Mouse (Mus musculus) forebrain, postnatal 0 days (tissue): ENCODE data around the gene Rabep2. TPM values are rescaled to one million over a fixed set of nuclear protein-coding genes. Genes with fewer than 3 reads are reported as not detected.
"Not testable (repeated sequence)": the region's sequence is repeated elsewhere in the genome, so short reads cannot be mapped to it uniquely, and the experiment has no call there.

Source experiments
- ATAC-seq: fragments of 200-750 bp; cut with Nextera tagmentation; 2 replicates; pipeline ENCODE4 v1.8.0; 2017; ENCODE audit warnings: mild to moderate bottlenecking, moderate library complexity
- DNase-seq: peaks from one replicate; pipeline ENCODE4 v3.0.0-alpha.2; 2015
- H3K27ac ChIP-seq: fragments of 300-500 bp; sonication (generic); 2 replicates; pipeline ENCODE4 v1.5.1; 2014; ENCODE audit warnings: low read depth, mild to moderate bottlenecking, antibody characterized with exemption, low read length, moderate library complexity, mixed read lengths
- H3K27me3 ChIP-seq: fragments of 300-500 bp; sonication (generic); 2 replicates; pipeline ENCODE4 v1.6.1; 2014; ENCODE audit warnings: mild to moderate bottlenecking, low read length, mixed read lengths; ENCODE audit not compliant: insufficient read depth
- H3K36me3 ChIP-seq: fragments of 300-500 bp; sonication (generic); 2 replicates; pipeline ENCODE4 v1.6.1; 2014; ENCODE audit warnings: mild to moderate bottlenecking, moderate library complexity; ENCODE audit not compliant: insufficient read depth
- H3K4me1 ChIP-seq: fragments of 300-500 bp; sonication (generic); 2 replicates; pipeline ENCODE4 v1.6.1; 2014; ENCODE audit warnings: antibody characterized with exemption; ENCODE audit not compliant: insufficient read depth
- H3K4me2 ChIP-seq: fragments of 300-500 bp; sonication (generic); 2 replicates; pipeline ENCODE4 v1.6.1; 2014; ENCODE audit warnings: low read depth, mild to moderate bottlenecking, moderate library complexity
- H3K4me3 ChIP-seq: fragments of 300-500 bp; sonication (generic); 2 replicates; pipeline ENCODE4 v1.5.1; 2014; ENCODE audit warnings: low read depth, low read length, mixed read lengths
- H3K9ac ChIP-seq: fragments of 300-500 bp; sonication (generic); 2 replicates; pipeline ENCODE4 v1.6.1; 2014; ENCODE audit warnings: mild to moderate bottlenecking
- H3K9me3 ChIP-seq: fragments of 300-500 bp; sonication (generic); 2 replicates; pipeline ENCODE4 v1.6.1; 2016; ENCODE audit warnings: low read length
- CTCF ChIP-seq: sonication (generic); IDR thresholded peaks from 2 replicates; pipeline ENCODE4 v1.5.1; 2016; ENCODE audit warnings: antibody characterized with exemption, control low read depth, low read depth
- WGBS: fragments of 180-500 bp; shearing (Covaris S2); extraction: QIAGEN DNeasy Blood & Tissue Kit; methylation state at CpG from one replicate; pipeline ENCODE4 v1.1.7; 2014; 5-methylcytosine and 5-hydroxymethylcytosine counted together
- polyA plus RNA-seq: library from polyadenylated mRNA; unstranded; fragments of >200 nt; fragmentation: Nextera tagmentation; extraction: Ambion mirVana; gene quantifications from 2 replicates; pipeline ENCODE4 v1.2.1, GENCODE M21; 2015
- total RNA-seq: library from RNA; depleted of rRNA; stranded (reverse); fragments of >200 nt; gene quantifications from 2 replicates; pipeline ENCODE4 v1.2.3, GENCODE M21; 2014

The Rabep2 gene
- total and polyA plus RNA-seq, 2 experiments from 2014 or later, result 19.3 to 26.1 TPM

- DNase-seq (no peak), ATAC-seq (no peak)
- Histone ChIP-seq H3K4me2 (peak overlapping the region; percentile 95), H3K4me3 (peak overlapping the region; percentile 84), H3K9me3 (no peaks in the 10 kb centered on the region), H3K36me3 (peaks cover 33% of the 10 kb centered on the region), H3K4me1 (peaks cover 14% of the 10 kb centered on the region; the same call in 1 of the 2 replicates), H3K9ac (peak overlapping the region; percentile 92), H3K27ac (peak overlapping the region; percentile 94), H3K27me3 (no peaks in the 10 kb centered on the region)
- WGBS, result under 1% methylated on average over 27 of the region's 27 CpGs
- TF ChIP-seq CTCF, result no peak
Measured at GRCm38 (mm10) chr7:126474486-126474955, 46.0 kb downstream of the Rabep2 start.

DNA sequence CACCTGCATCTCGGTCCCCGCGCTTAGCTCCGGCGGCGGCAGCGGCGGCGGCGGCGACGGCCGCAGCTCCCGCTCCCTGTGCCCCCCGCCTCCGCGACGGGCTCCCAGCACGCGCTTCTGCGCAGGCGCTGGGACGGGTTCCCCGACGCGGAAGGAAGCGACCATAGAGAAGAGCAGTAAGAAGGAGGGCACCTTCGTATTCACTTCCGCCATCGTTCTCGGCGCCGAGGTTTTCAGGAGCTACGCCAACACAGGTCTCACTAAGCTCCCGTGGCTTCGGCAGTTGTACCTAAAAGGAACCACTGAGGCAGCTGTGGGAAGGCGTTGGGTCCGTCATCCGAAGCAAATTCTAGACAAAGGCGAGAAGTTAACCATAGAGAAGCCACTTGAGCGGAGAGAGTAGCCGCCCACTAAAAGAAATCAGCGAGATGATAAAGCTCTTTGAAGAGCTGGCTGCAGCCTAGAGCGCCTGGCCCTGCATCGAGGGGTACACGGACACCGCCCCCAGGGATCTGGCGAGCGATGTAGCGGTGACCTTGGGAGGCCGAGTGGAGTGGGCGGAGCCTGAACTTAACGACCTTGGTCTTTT lies 46.5 kb downstream of the Rabep2 start, which contains the start of gene Sh2b1:
Gene Sh2b1, minus strand, starts transcription at position 432 of the 589 bp plus-strand sequence.
- peak; percentile 97 for ATAC-seq
- H3K9ac ChIP-seq, result peak within 1 kb of the TSS; percentile 92
- peaks cover 28% of the 10 kb centered on the region for H3K36me3 ChIP-seq
- peak within 1 kb of the TSS; percentile 84 for H3K4me3 ChIP-seq
- H3K4me2 ChIP-seq, result peak within 1 kb of the TSS; percentile 95
- TF ChIP-seq CTCF, result peak; percentile 53
- H3K9me3 ChIP-seq, result no peaks in the 10 kb centered on the region
- H3K4me1 ChIP-seq, result peaks cover 14% of the 10 kb centered on the region; the same call in 1 of the 2 replicates
- peak; percentile 98 for DNase-seq
- 3% methylated on average over 53 of the region's 53 CpGs for WGBS
- H3K27ac ChIP-seq, result peak within 1 kb of the TSS; percentile 94
- no peaks in the 10 kb centered on the region for H3K27me3 ChIP-seq

GRCm38 (mm10) chr7:126481699-126482098 lies 53.1 kb downstream of the Rabep2 start:
- Histone ChIP-seq H3K4me3 (no peak overlapping the region), H3K27ac (no peak overlapping the region), H3K4me1 (no peaks in the 10 kb centered on the region), H3K36me3 (no peaks in the 10 kb centered on the region), H3K4me2 (no peak overlapping the region), H3K9me3 (no peaks in the 10 kb centered on the region), H3K9ac (no peak overlapping the region), H3K27me3 (no peaks in the 10 kb centered on the region)
- peak; percentile 72 for TF ChIP-seq CTCF
- WGBS, result 24% methylated on average over 5 of the region's 5 CpGs
- no peak for ATAC-seq
- no peak for DNase-seq

DNA sequence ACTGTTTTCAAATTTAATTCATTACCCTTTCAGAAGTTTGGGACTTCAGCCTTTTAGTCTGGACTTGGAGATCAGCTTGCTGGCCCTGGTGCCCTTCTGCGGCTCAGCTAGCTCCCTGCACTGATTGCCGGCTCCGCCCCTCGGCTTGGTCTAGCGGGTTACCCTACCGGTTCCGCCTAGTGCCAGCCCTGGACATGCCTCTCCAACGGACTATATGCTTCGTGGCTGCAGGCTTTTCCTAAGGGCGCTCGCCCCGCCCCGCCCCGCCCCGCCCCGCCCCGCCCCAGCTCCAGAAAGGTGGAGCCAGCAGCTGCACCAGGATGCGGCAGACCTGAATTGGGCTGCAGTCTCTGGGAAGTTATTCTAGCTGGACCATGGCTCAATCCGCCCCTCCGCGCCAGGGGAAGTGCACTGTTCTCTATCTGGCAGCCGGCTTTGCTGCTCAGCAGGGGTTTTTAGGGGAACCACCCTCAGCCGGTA lies 53.9 kb downstream of the Rabep2 start:
- Histone ChIP-seq H3K4me3 (peak overlapping the region; percentile 32), H3K27me3 (no peaks in the 10 kb centered on the region), H3K4me2 (peak overlapping the region; percentile 60), H3K9ac (peak overlapping the region; percentile 43), H3K4me1 (no peaks in the 10 kb centered on the region), H3K9me3 (no peaks in the 10 kb centered on the region), H3K27ac (no peak overlapping the region), H3K36me3 (no peaks in the 10 kb centered on the region)
- WGBS, result 0% methylated on average over 23 of the region's 23 CpGs
- TF ChIP-seq CTCF, result no peak
- DNase-seq (no peak), ATAC-seq (no peak)

- WGBS, result 2% methylated on average over 32 of the region's 32 CpGs
- peak within 1 kb of the TSS; percentile 87 for H3K4me2 ChIP-seq
- ATAC-seq (peak; percentile 98), DNase-seq (peak; percentile 97)
- peak within 1 kb of the TSS; percentile 54 for H3K4me3 ChIP-seq
- H3K27ac ChIP-seq, result peak within 1 kb of the TSS; percentile 76
- peaks cover 33% of the 10 kb centered on the region for H3K36me3 ChIP-seq
- H3K27me3 ChIP-seq, result no peaks in the 10 kb centered on the region
- no peaks in the 10 kb centered on the region for H3K9me3 ChIP-seq
- H3K9ac ChIP-seq, result peak within 1 kb of the TSS; percentile 67
- H3K4me1 ChIP-seq, result peaks cover 5% of the 10 kb centered on the region; the same call in 1 of the 2 replicates
- TF ChIP-seq CTCF, result peak; percentile 72
Measured at GRCm38 (mm10) chr7:126487052-126487483, 58.5 kb downstream of the Rabep2 start, which contains the start of gene Tufm. Tufm (plus strand) TSS chr7:126487361.

GRCm38 (mm10) chr7:126487617-126488385 lies 59.2 kb downstream of the Rabep2 start:
- not testable (repeated sequence) for DNase-seq, ATAC-seq, H3K9me3 ChIP-seq, H3K4me1 ChIP-seq, H3K27me3 ChIP-seq
- Histone ChIP-seq H3K36me3 (peaks cover 40% of the 10 kb centered on the region), H3K4me2 (peak overlapping the region; percentile 87), H3K27ac (peak overlapping the region; percentile 64; the same call in 1 of the 2 replicates), H3K9ac (peak overlapping the region; percentile 67), H3K4me3 (peak overlapping the region; percentile 54)
- 19% methylated on average over 21 of the region's 25 CpGs for WGBS

- no peak for DNase-seq
- Histone ChIP-seq H3K9me3 (no peaks in the 10 kb centered on the region), H3K36me3 (peaks cover 72% of the 10 kb centered on the region), H3K27ac (no peak overlapping the region), H3K27me3 (no peaks in the 10 kb centered on the region), H3K9ac (no peak overlapping the region), H3K4me3 (no peak overlapping the region), H3K4me1 (peaks cover 5% of the 10 kb centered on the region; the same call in 1 of the 2 replicates), H3K4me2 (no peak overlapping the region)
- 86% methylated on average over 1 of the region's 1 CpGs for WGBS
- no peak for ATAC-seq
- TF ChIP-seq CTCF, result no peak
Measured at GRCm38 (mm10) chr7:126491005-126491404, 62.4 kb downstream of the Rabep2 start.
